Comparison of ENCODE assay signal across 10 mouse cellular contexts in the genomic region with DNA sequence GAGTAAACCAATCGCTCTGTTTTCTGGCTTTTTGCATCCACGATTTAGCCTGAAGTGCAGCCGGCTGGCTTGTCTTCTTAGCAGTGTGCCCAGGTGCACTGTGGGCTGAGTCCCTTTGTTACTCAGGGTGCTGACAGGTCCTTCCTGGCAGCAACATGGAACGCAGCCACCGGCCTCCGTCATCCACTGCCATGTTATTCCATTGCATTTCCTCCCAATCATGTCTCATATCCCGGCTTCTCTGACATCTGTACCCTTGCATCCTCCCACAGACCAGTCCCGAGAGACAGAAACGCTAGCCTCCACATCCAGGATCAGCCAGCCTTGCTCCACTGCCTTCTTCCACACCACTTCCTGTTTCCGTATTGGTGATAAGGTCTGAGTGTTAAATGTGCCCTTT.
DNase-seq lines count a peak whose midpoint lies in the region; ATAC-seq and TF ChIP-seq lines count a peak whose summit lies in the region.
"Had no signal": no experiment of that assay in that cellular context is flagged by ENCODE, and none has a peak within 500 bp of the region (broad histone marks: within the 10 kb centered on the region; RNA-seq: fewer than 3 reads in every experiment).

No protein-coding gene starts in this region.

- H3K27ac ChIP-seq in liver, embryonic 16.5 days (ENCODE audit: low read length) = no peak overlapping the region
- no peak overlapping the region for H3K27ac ChIP-seq in liver, embryonic 12.5 days
- no peak overlapping the region; the same call in 1 of the 2 replicates for H3K27ac ChIP-seq in heart, embryonic 11.5 days (ENCODE audit: low read depth, low read length)
- no peak overlapping the region for H3K27ac ChIP-seq in thymus, adult 2 months (ENCODE audit: control insufficient read depth, insufficient read depth, low read length)
- H3K27ac ChIP-seq: limb, embryonic 15.5 days; neural tube, embryonic 13.5 days had no signal

- H3K9me3 ChIP-seq in liver, embryonic 16.5 days (replicated peaks; ENCODE audit: control insufficient read depth, low read length) = no peaks in the 10 kb centered on the region
- 0 out of 2 replicates have a peak, but pooled peaks cover 4% of the 10 kb centered on the region for H3K9me3 ChIP-seq in liver, embryonic 12.5 days (replicated peaks)
- 0 out of 2 replicates have a peak, but pooled peaks cover 4% of the 10 kb centered on the region for H3K9me3 ChIP-seq in heart, embryonic 11.5 days (replicated peaks; ENCODE audit: control insufficient read depth, low read length)
- H3K9me3 ChIP-seq: limb, embryonic 15.5 days; neural tube, embryonic 13.5 days had no signal

- peak; percentile 16; the same call in 1 of the 2 replicates for ATAC-seq in liver, embryonic 16.5 days (ENCODE audit: low read depth)
- no peak for ATAC-seq in liver, embryonic 12.5 days
- ATAC-seq in heart, embryonic 11.5 days (replicated peaks; ENCODE audit: insufficient number of reproducible peaks, low FRiP score, low TSS enrichment) = no peak; the same call in 1 of the 2 replicates

- peak; percentile 48 to 60 for DNase-seq in adrenal gland, postnatal 36 days
- peak; percentile 76 for DNase-seq in kidney, postnatal 10 days
- DNase-seq in spleen, postnatal 36 days (ENCODE audit: low spot score in 2 of 2) = no peak
- DNase-seq in thymus, adult 2 months = no peak
- DNase-seq in Muller cell, postnatal 12 days (ENCODE audit: inconsistent ontology term) = no peak

- no peaks in the 10 kb centered on the region for H3K36me3 ChIP-seq in liver, embryonic 16.5 days (ENCODE audit: control insufficient read depth, insufficient read depth)
- no peaks in the 10 kb centered on the region for H3K36me3 ChIP-seq in liver, embryonic 12.5 days
- H3K36me3 ChIP-seq in heart, embryonic 11.5 days (ENCODE audit: control insufficient read depth, insufficient read depth, low read length) = no peaks in the 10 kb centered on the region
- H3K36me3 ChIP-seq in thymus, adult 2 months (ENCODE audit: control insufficient read depth, insufficient read depth, low read length) = no peaks in the 10 kb centered on the region
- H3K36me3 ChIP-seq: limb, embryonic 15.5 days; neural tube, embryonic 13.5 days had no signal

- TF ChIP-seq CTCF in thymus, adult 2 months (IDR thresholded peaks at IDR 0.05; ENCODE audit: borderline replicate concordance, control insufficient read depth, extremely low read depth, insufficient read depth, low read length, poor library complexity) = no peak

- 31% methylated on average over 10 of the region's 10 CpGs for WGBS in liver, embryonic 16.5 days (ENCODE audit: insufficient replicate concordance)
- 26% methylated on average over 10 of the region's 10 CpGs for WGBS in liver, embryonic 12.5 days (ENCODE audit: insufficient replicate concordance)
- 20% methylated on average over 10 of the region's 10 CpGs for WGBS in heart, embryonic 11.5 days (ENCODE audit: insufficient replicate concordance)
- WGBS in thymus, adult 2 months = 51% methylated on average over 10 of the region's 10 CpGs

- no peaks in the 10 kb centered on the region for H3K27me3 ChIP-seq in liver, embryonic 16.5 days (ENCODE audit: control insufficient read depth, insufficient read depth, low read depth, low read length)
- H3K27me3 ChIP-seq in liver, embryonic 12.5 days (replicated peaks) = no peaks in the 10 kb centered on the region
- H3K27me3 ChIP-seq in heart, embryonic 11.5 days (ENCODE audit: control insufficient read depth, insufficient read depth, low read length) = no peaks in the 10 kb centered on the region
- no peaks in the 10 kb centered on the region for H3K27me3 ChIP-seq in thymus, adult 2 months (ENCODE audit: control insufficient read depth, insufficient read depth, low read length)
- H3K27me3 ChIP-seq: limb, embryonic 15.5 days; neural tube, embryonic 13.5 days had no signal

- no peak overlapping the region for H3K4me2 ChIP-seq in liver, embryonic 16.5 days (ENCODE audit: low read depth, low read length)
- H3K4me2 ChIP-seq in liver, embryonic 12.5 days = no peak overlapping the region
- peak overlapping the region; percentile 14; the same call in 1 of the 2 replicates for H3K4me2 ChIP-seq in heart, embryonic 11.5 days
- H3K4me2 ChIP-seq: limb, embryonic 15.5 days; neural tube, embryonic 13.5 days had no signal

- no peak for TF ChIP-seq POLR2A in thymus, adult 2 months (IDR thresholded peaks at IDR 0.05; ENCODE audit: control insufficient read depth, extremely low read depth, insufficient read depth, low read length, poor library complexity)

- no peaks in the 10 kb centered on the region for H3K4me1 ChIP-seq in liver, embryonic 16.5 days (ENCODE audit: control insufficient read depth, low read depth, low read length)
- H3K4me1 ChIP-seq in liver, embryonic 12.5 days = 0 out of 2 replicates have a peak, but pooled peaks cover 4% of the 10 kb centered on the region
- H3K4me1 ChIP-seq in heart, embryonic 11.5 days (ENCODE audit: control insufficient read depth, insufficient read depth, low read length) = peaks cover 3% of the 10 kb centered on the region; the same call in 1 of the 2 replicates
- H3K4me1 ChIP-seq in thymus, adult 2 months (replicated peaks; ENCODE audit: control insufficient read depth, insufficient read depth, low read length) = no peaks in the 10 kb centered on the region

- no peak overlapping the region for H3K9ac ChIP-seq in liver, embryonic 16.5 days (ENCODE audit: low read depth, low read length)
- H3K9ac ChIP-seq in liver, embryonic 12.5 days = no peak overlapping the region
- H3K9ac ChIP-seq in heart, embryonic 11.5 days (ENCODE audit: low read depth, low read length) = no peak overlapping the region
- H3K9ac ChIP-seq: limb, embryonic 15.5 days; neural tube, embryonic 13.5 days had no signal

- no peak overlapping the region for H3K4me3 ChIP-seq in liver, embryonic 16.5 days (ENCODE audit: low read depth, low read length)
- H3K4me3 ChIP-seq in liver, embryonic 12.5 days = no peak overlapping the region
- no peak overlapping the region for H3K4me3 ChIP-seq in heart, embryonic 11.5 days (ENCODE audit: low read depth, low read length)
- no peak overlapping the region for H3K4me3 ChIP-seq in thymus, adult 2 months (ENCODE audit: control insufficient read depth, insufficient read depth, low read length)
- H3K4me3 ChIP-seq: limb, embryonic 15.5 days; neural tube, embryonic 13.5 days had no signal

Comparison
In these comparisons a context has a peak if more than half of its experiments do, and no peak if none do; other contexts are left out.
1. DNase-seq: peak in adrenal gland, postnatal 36 days (2 of 2) and kidney, postnatal 10 days (single experiment); none in spleen, postnatal 36 days (0 of 2), thymus, adult 2 months (single experiment) and Muller cell, postnatal 12 days (single experiment).